Mouse (Mus musculus) spleen, adult 2 months (tissue): Measurements from ENCODE around the gene Rasl10a. TPM values are rescaled to one million over a fixed set of nuclear protein-coding genes. Genes with fewer than 3 reads are reported as not detected.

Source experiments
- DNase-seq, 2 experiments: peaks; one replicate each; pipeline versions ENCODE4 v3.0.0 to v3.0.0-alpha.2; 2012 to 2021; ENCODE audit warnings: low spot score in 2 of 2, low read depth in 1 of 2
- H3K27ac ChIP-seq: fragments of 200-500 bp; 2 replicates; pipeline ENCODE4 v1.5.1; 2012; ENCODE audit warnings: low read length, inconsistent platforms; ENCODE audit not compliant: insufficient read depth
- H3K27me3 ChIP-seq: fragments of 200-500 bp; 2 replicates; pipeline ENCODE4 v1.6.1; 2012; ENCODE audit warnings: mild to moderate bottlenecking, moderate library complexity, low read length, inconsistent platforms; ENCODE audit not compliant: control insufficient read depth, insufficient read depth
- H3K36me3 ChIP-seq: fragments of 200-500 bp; 2 replicates; pipeline ENCODE4 v1.6.1; 2012; ENCODE audit warnings: mild to moderate bottlenecking, low read length, inconsistent platforms; ENCODE audit not compliant: control insufficient read depth, insufficient read depth
- H3K4me1 ChIP-seq: fragments of 200-500 bp; 2 replicates; pipeline ENCODE4 v1.6.1; 2011; ENCODE audit warnings: inconsistent platforms; ENCODE audit not compliant: control insufficient read depth, insufficient read depth, insufficient read length
- H3K4me3 ChIP-seq: fragments of 200-500 bp; 2 replicates; pipeline ENCODE4 v1.5.1; 2011; ENCODE audit warnings: mild to moderate bottlenecking, inconsistent platforms; ENCODE audit not compliant: insufficient read depth, insufficient read length; ENCODE audit errors: extremely low read depth
- CTCF ChIP-seq: fragments of 200-500 bp; IDR thresholded peaks from 2 replicates; pipeline ENCODE4 v1.5.1; 2011; ENCODE audit warnings: mild to moderate bottlenecking, inconsistent platforms; ENCODE audit not compliant: insufficient read depth, insufficient read length, insufficient replicate concordance; ENCODE audit errors: extremely low read depth
- POLR2A ChIP-seq: fragments of 200-500 bp; IDR thresholded peaks from 2 replicates; pipeline ENCODE4 v1.6.1; 2011; ENCODE audit warnings: low read depth, low read length, inconsistent platforms
- WGBS: fragments of 180-500 bp; shearing (Covaris S2); methylation state at CpG from one replicate; pipeline ENCODE4 v1.1.7; 2018; 5-methylcytosine and 5-hydroxymethylcytosine counted together
- polyA plus RNA-seq: library from polyadenylated mRNA; depleted of rRNA; stranded (reverse); fragments of >200 nt; gene quantifications from 2 replicates; pipeline ENCODE4 v1.2.3, GENCODE M21; 2012

The Rasl10a gene
- polyA plus RNA-seq, 1 experiment: 2.4 TPM

GRCm38 (mm10) chr11:5096480-5097020 lies 38.6 kb downstream of the Rasl10a start:
- WGBS: 49% methylated on average over 8 of the region's 8 CpGs
- Histone ChIP-seq H3K4me3 (no peak overlapping the region), H3K36me3 (peaks cover 8% of the 10 kb centered on the region), H3K27ac (no peak overlapping the region), H3K27me3 (no peaks in the 10 kb centered on the region), H3K4me1 (peaks cover 2% of the 10 kb centered on the region)
- DNase-seq: no peak
- TF ChIP-seq POLR2A: no peak
- TF ChIP-seq CTCF: no peak

- under 1% methylated on average over 44 of the region's 44 CpGs for WGBS
- no peaks in the 10 kb centered on the region for H3K36me3 ChIP-seq
- no peak for DNase-seq
- no peak for TF ChIP-seq POLR2A
- no peak for TF ChIP-seq CTCF
- peak overlapping the region; percentile 91 for H3K4me3 ChIP-seq
- H3K27me3 ChIP-seq: no peaks in the 10 kb centered on the region
- H3K4me1 ChIP-seq: peaks cover 2% of the 10 kb centered on the region
- H3K27ac ChIP-seq: peak overlapping the region; percentile 100
Observed at GRCm38 (mm10) chr11:5098035-5098735, 40.3 kb downstream of the Rasl10a start.

GRCm38 (mm10) chr11:5098736-5099542 lies 41.0 kb downstream of the Rasl10a start, which contains the start of the genes Rhbdd3 and Ewsr1:
Gene Rhbdd3 (plus strand): TSS chr11:5098926.
Gene Ewsr1 (minus strand): TSS chr11:5099266.
- Histone ChIP-seq H3K4me3 (peak within 1 kb of the TSS; percentile 91), H3K27ac (peak within 1 kb of the TSS; percentile 100), H3K36me3 (no peaks in the 10 kb centered on the region), H3K27me3 (no peaks in the 10 kb centered on the region), H3K4me1 (peaks cover 2% of the 10 kb centered on the region)
- WGBS: under 1% methylated on average over 91 of the region's 92 CpGs
- DNase-seq: peak; percentile 94 to 95
- TF ChIP-seq CTCF (no peak), POLR2A (peak; percentile 84)

- H3K4me3 ChIP-seq: peak overlapping the region; percentile 91
- peak; percentile 39 to 74 for DNase-seq
- WGBS: 1% methylated on average over 31 of the region's 31 CpGs
Observed at GRCm38 (mm10) chr11:5099576-5100183, 41.8 kb downstream of the Rasl10a start.

GRCm38 (mm10) chr11:5100283-5100682 lies 42.4 kb downstream of the Rasl10a start:
- Histone ChIP-seq H3K36me3 (no peaks in the 10 kb centered on the region), H3K4me1 (peaks cover 2% of the 10 kb centered on the region), H3K27me3 (no peaks in the 10 kb centered on the region), H3K4me3 (peak overlapping the region; percentile 91; the same call in 1 of the 2 replicates), H3K27ac (no peak overlapping the region)
- WGBS: 8% methylated on average over 7 of the region's 7 CpGs
- no peak for DNase-seq
- TF ChIP-seq CTCF: no peak
- no peak for TF ChIP-seq POLR2A

More at GRCm38 (mm10) chr11:5099576-5100183, 41.8 kb downstream of the Rasl10a start:
- no peaks in the 10 kb centered on the region for H3K36me3 ChIP-seq
- peaks cover 2% of the 10 kb centered on the region for H3K4me1 ChIP-seq
- peak; percentile 23; the same call in 1 of the 2 replicates for TF ChIP-seq POLR2A
- TF ChIP-seq CTCF: no peak
- no peaks in the 10 kb centered on the region for H3K27me3 ChIP-seq
- peak overlapping the region; percentile 100 for H3K27ac ChIP-seq

GRCm38 (mm10) chr11:5100801-5101200 lies 42.9 kb downstream of the Rasl10a start:
- no peaks in the 10 kb centered on the region for H3K27me3 ChIP-seq
- no peak for DNase-seq
- H3K36me3 ChIP-seq: no peaks in the 10 kb centered on the region; the same call in 1 of the 2 replicates
- H3K4me1 ChIP-seq: peaks cover 2% of the 10 kb centered on the region
- no peak for TF ChIP-seq CTCF
- TF ChIP-seq POLR2A: no peak
- no peak overlapping the region for H3K4me3 ChIP-seq
- 83% methylated on average over 5 of the region's 5 CpGs for WGBS
- H3K27ac ChIP-seq: no peak overlapping the region
